Mouse (Mus musculus): ENCODE measurements around the gene Zdhhc7. TPM values are rescaled to one million over a fixed set of nuclear protein-coding genes. Genes with fewer than 3 reads are reported as not detected.

Zdhhc7 gene
- polyA plus RNA-seq, 1 experiment from 2014 or later: 32.1 TPM

DNA sequence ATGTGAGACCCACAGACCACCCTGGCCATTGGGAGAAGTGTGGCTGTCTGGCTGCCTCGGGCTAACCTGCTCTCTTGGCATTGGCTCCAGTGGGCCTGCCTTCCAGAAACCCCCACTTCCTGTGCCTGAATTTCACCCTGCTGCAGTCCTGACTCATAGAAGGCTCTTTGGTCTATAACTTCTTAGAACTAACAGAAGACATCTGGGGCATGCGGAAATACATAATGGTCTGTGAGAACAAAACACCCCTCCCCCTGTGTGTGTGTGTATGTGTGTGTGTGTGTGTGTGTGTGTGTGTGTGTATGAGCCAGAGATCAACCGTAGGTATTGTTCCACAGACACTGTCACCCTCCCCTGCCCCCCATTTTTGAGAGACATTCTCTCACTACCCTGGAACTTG is 38.0 kb downstream of the Zdhhc7 start:
- H3K27ac ChIP-seq (replicated peaks): no peak overlapping the region
- no peak overlapping the region for H3K9ac ChIP-seq (replicated peaks)
- no peaks in the 10 kb centered on the region for H3K36me3 ChIP-seq
- H3K4me1 ChIP-seq: no peaks in the 10 kb centered on the region
- no peaks in the 10 kb centered on the region for H3K9me3 ChIP-seq
- H3K4me3 ChIP-seq: no peak overlapping the region
- H3K4me2 ChIP-seq (replicated peaks): no peak overlapping the region
- H3K27me3 ChIP-seq: no peaks in the 10 kb centered on the region
- 88% methylated on average over 3 of the region's 3 CpGs for WGBS
- no peak for ATAC-seq (ENCODE audit: low FRiP score, low read depth)

GRCm38 (mm10) chr8:120062742-120063141 is 38.5 kb downstream of the Zdhhc7 start:
- Histone ChIP-seq H3K4me1 (no peaks in the 10 kb centered on the region), H3K4me3 (no peak overlapping the region), H3K27me3 (no peaks in the 10 kb centered on the region), H3K36me3 (no peaks in the 10 kb centered on the region), H3K9ac (replicated peaks) (no peak overlapping the region), H3K27ac (replicated peaks) (no peak overlapping the region), H3K4me2 (replicated peaks) (no peak overlapping the region), H3K9me3 (no peaks in the 10 kb centered on the region)
- no peak for ATAC-seq (ENCODE audit: low FRiP score, low read depth)
- WGBS: 84% methylated on average over 14 of the region's 14 CpGs

GRCm38 (mm10) chr8:120057078-120057477 is 44.2 kb downstream of the Zdhhc7 start:
- Histone ChIP-seq H3K4me1 (no peaks in the 10 kb centered on the region), H3K27ac (replicated peaks) (no peak overlapping the region), H3K27me3 (no peaks in the 10 kb centered on the region), H3K36me3 (no peaks in the 10 kb centered on the region), H3K4me2 (replicated peaks) (no peak overlapping the region), H3K4me3 (no peak overlapping the region), H3K9me3 (peaks cover 4% of the 10 kb centered on the region; the same call in 1 of the 2 replicates), H3K9ac (replicated peaks) (no peak overlapping the region)
- no peak for ATAC-seq (ENCODE audit: low FRiP score, low read depth)
- 80% methylated on average over 2 of the region's 2 CpGs for WGBS

DNA sequence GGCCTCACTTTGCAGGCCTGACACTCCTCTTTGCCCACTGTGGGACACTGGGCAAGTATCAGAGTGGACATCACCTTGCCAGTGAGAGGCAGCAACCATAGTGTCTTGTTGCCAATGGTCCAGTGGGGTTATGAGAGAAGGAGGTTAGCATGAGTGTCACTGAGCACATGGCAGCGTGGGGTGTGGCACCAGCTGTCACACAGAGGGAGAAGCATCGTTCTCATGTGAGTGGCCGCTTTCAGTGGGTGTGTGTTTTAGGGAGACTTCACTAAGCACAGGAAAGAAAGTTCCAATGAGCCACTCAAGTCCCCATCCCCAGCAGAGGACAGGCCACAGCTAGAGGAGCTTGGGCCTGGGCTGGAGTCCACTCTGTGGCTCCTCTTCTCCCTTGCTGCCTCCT is 46.4 kb downstream of the Zdhhc7 start:
- 94% methylated on average over 3 of the region's 3 CpGs for WGBS
- Histone ChIP-seq H3K27ac (replicated peaks) (no peak overlapping the region), H3K4me1 (no peaks in the 10 kb centered on the region), H3K4me2 (replicated peaks) (no peak overlapping the region), H3K9me3 (peaks cover 4% of the 10 kb centered on the region; the same call in 1 of the 2 replicates), H3K27me3 (no peaks in the 10 kb centered on the region), H3K4me3 (no peak overlapping the region), H3K9ac (replicated peaks) (no peak overlapping the region), H3K36me3 (no peaks in the 10 kb centered on the region)
- no peak for ATAC-seq (ENCODE audit: low FRiP score, low read depth)

DNA sequence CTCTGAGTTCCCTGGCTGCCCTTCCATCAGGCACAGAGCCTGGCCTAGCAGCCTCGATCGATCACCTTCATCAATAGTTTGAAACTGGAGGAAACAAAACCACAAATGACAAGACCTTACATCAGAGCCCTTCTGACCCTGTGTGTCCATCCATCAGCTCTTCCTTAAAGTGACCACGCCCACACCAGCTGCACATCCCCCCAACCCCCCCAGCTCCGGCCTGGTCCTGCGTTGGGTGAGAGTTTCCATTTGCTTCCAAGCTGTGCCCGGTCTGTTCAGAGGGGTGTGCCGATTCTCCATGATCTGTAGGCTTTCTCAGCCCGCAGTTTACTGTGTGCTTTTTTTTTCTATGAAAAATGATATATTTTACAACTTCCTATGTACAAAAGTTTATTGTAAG is 49.0 kb downstream of the Zdhhc7 start:
- no peaks in the 10 kb centered on the region for H3K27me3 ChIP-seq
- H3K36me3 ChIP-seq: no peaks in the 10 kb centered on the region
- no peaks in the 10 kb centered on the region for H3K4me1 ChIP-seq
- no peak overlapping the region for H3K4me3 ChIP-seq
- no peak for ATAC-seq (ENCODE audit: low FRiP score, low read depth)
- no peak overlapping the region for H3K27ac ChIP-seq (replicated peaks)
- no peak overlapping the region for H3K4me2 ChIP-seq (replicated peaks)
- peaks cover 4% of the 10 kb centered on the region; the same call in 1 of the 2 replicates for H3K9me3 ChIP-seq
- WGBS: 85% methylated on average over 8 of the region's 8 CpGs
- H3K9ac ChIP-seq (replicated peaks): no peak overlapping the region

- 88% methylated on average over 4 of the region's 4 CpGs for WGBS
- H3K4me2 ChIP-seq (replicated peaks): no peak overlapping the region
- H3K4me3 ChIP-seq: no peak overlapping the region
- ATAC-seq (ENCODE audit: low FRiP score, low read depth): no peak
- 0 out of 2 replicates have a peak, but pooled peaks cover under 1% of the 10 kb centered on the region for H3K4me1 ChIP-seq
- H3K9ac ChIP-seq (replicated peaks): no peak overlapping the region
- no peak overlapping the region for H3K27ac ChIP-seq (replicated peaks)
- peaks cover 4% of the 10 kb centered on the region; the same call in 1 of the 2 replicates for H3K9me3 ChIP-seq
- no peaks in the 10 kb centered on the region for H3K36me3 ChIP-seq
- H3K27me3 ChIP-seq: no peaks in the 10 kb centered on the region
These were observed 49.4 kb downstream of the Zdhhc7 start for GRCm38 (mm10) chr8:120051908-120052307.

DNA sequence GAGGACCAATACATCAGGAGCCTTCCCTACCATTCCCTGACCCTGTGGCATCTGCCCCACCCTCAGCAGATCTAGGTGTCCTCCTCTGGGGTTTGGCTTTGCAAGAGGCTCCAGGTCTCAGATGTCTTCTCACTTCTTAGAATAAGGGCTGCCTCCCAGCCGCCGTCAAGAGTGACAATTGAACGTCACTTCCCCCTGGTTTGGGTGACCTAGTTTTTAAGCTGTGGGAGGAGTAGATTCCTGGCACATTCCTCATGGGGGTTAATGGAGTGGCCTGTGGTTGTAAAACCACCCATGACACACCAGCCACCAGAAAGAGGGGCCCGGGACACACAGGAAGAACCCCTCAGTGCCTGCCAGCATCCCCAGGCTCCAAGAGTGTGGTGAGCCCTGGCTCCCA is 50.3 kb downstream of the Zdhhc7 start:
- Histone ChIP-seq H3K9me3 (peaks cover under 1% of the 10 kb centered on the region; the same call in 1 of the 2 replicates), H3K4me2 (replicated peaks) (no peak overlapping the region), H3K4me1 (0 out of 2 replicates have a peak, but pooled peaks cover 7% of the 10 kb centered on the region), H3K27me3 (no peaks in the 10 kb centered on the region), H3K36me3 (no peaks in the 10 kb centered on the region), H3K4me3 (no peak overlapping the region), H3K9ac (replicated peaks) (no peak overlapping the region), H3K27ac (replicated peaks) (no peak overlapping the region)
- WGBS: 69% methylated on average over 4 of the region's 4 CpGs
- ATAC-seq (ENCODE audit: low FRiP score, low read depth): no peak

- H3K9me3 ChIP-seq: no peaks in the 10 kb centered on the region
- H3K27ac ChIP-seq (replicated peaks): no peak overlapping the region
- H3K36me3 ChIP-seq: no peaks in the 10 kb centered on the region
- WGBS: 80% methylated on average over 10 of the region's 10 CpGs
- no peak for ATAC-seq (ENCODE audit: low FRiP score, low read depth)
- H3K4me2 ChIP-seq (replicated peaks): no peak overlapping the region
- H3K27me3 ChIP-seq: no peaks in the 10 kb centered on the region
- H3K9ac ChIP-seq (replicated peaks): no peak overlapping the region
- H3K4me3 ChIP-seq: no peak overlapping the region
- H3K4me1 ChIP-seq: 0 out of 2 replicates have a peak, but pooled peaks cover 7% of the 10 kb centered on the region
These were observed 50.9 kb downstream of the Zdhhc7 start for GRCm38 (mm10) chr8:120050376-120050775.

- no peak overlapping the region for H3K27ac ChIP-seq (replicated peaks)
- no peak overlapping the region for H3K4me2 ChIP-seq (replicated peaks)
- H3K9me3 ChIP-seq: no peaks in the 10 kb centered on the region
- no peaks in the 10 kb centered on the region for H3K27me3 ChIP-seq
- 0 out of 2 replicates have a peak, but pooled peaks cover 7% of the 10 kb centered on the region for H3K4me1 ChIP-seq
- WGBS: 87% methylated on average over 13 of the region's 13 CpGs
- no peaks in the 10 kb centered on the region for H3K36me3 ChIP-seq
- no peak for ATAC-seq (ENCODE audit: low FRiP score, low read depth)
- no peak overlapping the region for H3K4me3 ChIP-seq
- no peak overlapping the region for H3K9ac ChIP-seq (replicated peaks)
These were observed 51.3 kb downstream of the Zdhhc7 start for GRCm38 (mm10) chr8:120049949-120050348.

GRCm38 (mm10) chr8:120046258-120047020 is 54.8 kb downstream of the Zdhhc7 start:
- H3K4me1 ChIP-seq: 0 out of 2 replicates have a peak, but pooled peaks cover 7% of the 10 kb centered on the region
- no peak overlapping the region for H3K9ac ChIP-seq (replicated peaks)
- H3K4me3 ChIP-seq: no peak overlapping the region
- no peaks in the 10 kb centered on the region for H3K36me3 ChIP-seq
- H3K4me2 ChIP-seq (replicated peaks): no peak overlapping the region
- ATAC-seq (ENCODE audit: low FRiP score, low read depth): no peak
- no peaks in the 10 kb centered on the region for H3K9me3 ChIP-seq
- H3K27me3 ChIP-seq: no peaks in the 10 kb centered on the region
- no peak overlapping the region for H3K27ac ChIP-seq (replicated peaks)
- 75% methylated on average over 14 of the region's 14 CpGs for WGBS

DNA sequence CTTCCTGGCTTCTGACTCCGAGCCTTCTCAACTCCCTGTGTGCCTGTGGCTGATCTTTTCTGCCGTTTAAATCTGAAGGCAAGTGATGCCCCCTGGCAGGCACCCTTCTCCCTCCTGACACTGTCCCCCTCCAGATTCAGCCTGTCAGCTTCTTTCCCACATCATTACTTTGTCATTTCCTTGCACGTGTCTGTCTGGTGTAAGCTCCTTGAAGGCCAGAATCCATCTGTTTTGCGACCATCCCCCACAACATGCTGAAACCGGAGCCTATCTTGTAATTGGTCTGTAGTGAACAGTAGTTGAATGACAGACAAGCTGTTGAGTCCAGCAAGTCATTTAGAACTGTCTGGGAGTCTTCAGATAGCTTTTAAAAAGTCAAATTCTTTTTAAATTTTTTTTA is 55.8 kb downstream of the Zdhhc7 start:
- Histone ChIP-seq H3K4me1 (0 out of 2 replicates have a peak, but pooled peaks cover 7% of the 10 kb centered on the region), H3K27me3 (no peaks in the 10 kb centered on the region), H3K27ac (replicated peaks) (no peak overlapping the region), H3K9ac (replicated peaks) (no peak overlapping the region), H3K4me2 (replicated peaks) (no peak overlapping the region), H3K9me3 (no peaks in the 10 kb centered on the region), H3K4me3 (no peak overlapping the region), H3K36me3 (no peaks in the 10 kb centered on the region)
- ATAC-seq (ENCODE audit: low FRiP score, low read depth): no peak
- WGBS: 65% methylated on average over 5 of the region's 5 CpGs

GRCm38 (mm10) chr8:120044907-120045306 is 56.4 kb downstream of the Zdhhc7 start:
- 0 out of 2 replicates have a peak, but pooled peaks cover 7% of the 10 kb centered on the region for H3K4me1 ChIP-seq
- no peak overlapping the region for H3K9ac ChIP-seq (replicated peaks)
- 91% methylated on average over 8 of the region's 8 CpGs for WGBS
- no peak overlapping the region for H3K4me2 ChIP-seq (replicated peaks)
- no peak overlapping the region for H3K27ac ChIP-seq (replicated peaks)
- H3K27me3 ChIP-seq: no peaks in the 10 kb centered on the region
- H3K36me3 ChIP-seq: no peaks in the 10 kb centered on the region
- no peak overlapping the region for H3K4me3 ChIP-seq
- ATAC-seq (ENCODE audit: low FRiP score, low read depth): no peak
- no peaks in the 10 kb centered on the region for H3K9me3 ChIP-seq
